Mouse (Mus musculus): ENCODE data around the gene Cinp.
"Not testable (repeated sequence)": the region's sequence is repeated elsewhere in the genome, so short reads cannot be mapped to it uniquely, and the experiment has no call there.

DNA sequence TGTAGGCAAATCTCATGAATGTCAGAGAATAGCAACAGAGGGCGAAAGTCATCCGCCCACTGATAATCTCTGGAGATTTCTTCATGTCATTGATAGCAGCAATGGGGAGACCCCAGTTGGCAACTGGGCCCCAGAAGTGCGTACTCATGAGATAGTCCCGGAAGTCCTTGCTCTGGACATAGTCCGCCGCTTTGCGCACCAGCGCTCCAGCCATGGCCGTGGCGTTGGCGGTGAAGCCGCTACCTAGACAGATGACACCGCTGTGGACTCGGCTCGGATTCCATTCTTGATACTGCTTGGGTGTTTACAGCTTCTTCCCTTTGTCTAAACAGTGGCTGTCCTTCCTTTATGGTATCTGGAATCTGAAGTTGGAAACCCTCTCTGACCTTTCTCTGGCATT, 30.3 kb downstream of the Cinp start:
- not testable (repeated sequence) for TF ChIP-seq POLR2A (IDR thresholded peaks at IDR 0.05; ENCODE audit: low read depth, low read length); CTCF (IDR thresholded peaks at IDR 0.05; ENCODE audit: extremely low read depth, insufficient read length, insufficient replicate concordance, low read depth, low read length)

Measured in small intestine, adult 2 months (tissue).